Comparison of ENCODE assay signal across 21 mouse cellular contexts in genomic region chr6:100528556-100528955, GRCm38 (mm10).
DNase-seq lines count a peak whose midpoint lies in the region; ATAC-seq and TF ChIP-seq lines count a peak whose summit lies in the region.
"Had no signal": no experiment of that assay in that cellular context is flagged by ENCODE, and none has a peak within 500 bp of the region (broad histone marks: within the 10 kb centered on the region; RNA-seq: fewer than 3 reads in every experiment).

No protein-coding gene starts in this region.

- H3K9ac ChIP-seq in heart, embryonic 11.5 days (ENCODE audit: low read depth, low read length) = no peak overlapping the region
- H3K9ac ChIP-seq in lung, embryonic 14.5 days = no peak overlapping the region
- H3K9ac ChIP-seq in MEL (ENCODE audit: control insufficient read depth, low read depth, low read length, poor library complexity, severe bottlenecking) = no peak overlapping the region
- no peak overlapping the region for H3K9ac ChIP-seq in hindbrain, embryonic 14.5 days
- H3K9ac ChIP-seq: forebrain, embryonic 13.5 days; heart, embryonic 12.5 days; heart, embryonic 15.5 days; hindbrain, embryonic 15.5 days had no signal

- peaks cover 20% of the 10 kb centered on the region for H3K4me1 ChIP-seq in heart, embryonic 11.5 days (ENCODE audit: control insufficient read depth, insufficient read depth, low read length)
- H3K4me1 ChIP-seq in lung, embryonic 14.5 days (ENCODE audit: insufficient read depth) = peaks cover 15% of the 10 kb centered on the region; the same call in 1 of the 2 replicates
- H3K4me1 ChIP-seq in lung, adult 2 months (ENCODE audit: control insufficient read depth, insufficient read depth, low read length) = no peaks in the 10 kb centered on the region
- no peaks in the 10 kb centered on the region; a peak in 1 of 4 replicates for H3K4me1 ChIP-seq in MEL (ENCODE audit: control insufficient read depth in 1 of 2, insufficient read depth in 2 of 2, low read length in 2 of 2)
- no peaks in the 10 kb centered on the region; the same call in 1 of the 2 replicates for H3K4me1 ChIP-seq in hindbrain, embryonic 14.5 days (replicated peaks; ENCODE audit: control insufficient read depth, insufficient read depth, low read length)

- H3K79me2 ChIP-seq in MEL (ENCODE audit: control insufficient read depth, insufficient read depth, low read length, poor library complexity) = no peaks in the 10 kb centered on the region

- H3K27ac ChIP-seq in heart, embryonic 11.5 days (ENCODE audit: low read depth, low read length) = no peak overlapping the region
- H3K27ac ChIP-seq in lung, embryonic 14.5 days (ENCODE audit: low read depth) = no peak overlapping the region
- no peak overlapping the region for H3K27ac ChIP-seq in MEL (ENCODE audit: control insufficient read depth, low read depth, low read length)
- no peak overlapping the region for H3K27ac ChIP-seq in hindbrain, embryonic 14.5 days
- H3K27ac ChIP-seq: forebrain, embryonic 10.5 days; forebrain, embryonic 13.5 days; heart, embryonic 15.5 days; hindbrain, embryonic 15.5 days had no signal

- H3K9me3 ChIP-seq in heart, embryonic 11.5 days (replicated peaks; ENCODE audit: control insufficient read depth, low read length) = no peaks in the 10 kb centered on the region
- H3K9me3 ChIP-seq in lung, embryonic 14.5 days (ENCODE audit: low read depth, low read length) = no peaks in the 10 kb centered on the region
- no peaks in the 10 kb centered on the region for H3K9me3 ChIP-seq in MEL (replicated peaks; ENCODE audit: insufficient read depth, low read length)
- no peaks in the 10 kb centered on the region for H3K9me3 ChIP-seq in hindbrain, embryonic 14.5 days (ENCODE audit: control insufficient read depth, low read length)
- H3K9me3 ChIP-seq: forebrain, embryonic 13.5 days; heart, embryonic 12.5 days; heart, embryonic 15.5 days; hindbrain, embryonic 15.5 days had no signal

- TF ChIP-seq EP300 in MEL (IDR thresholded peaks at IDR 0.05; ENCODE audit: low read depth in 1 of 2, low read length in 2 of 2) = no peak

- no peak for TF ChIP-seq RAD21 in MEL (IDR thresholded peaks at IDR 0.05; ENCODE audit: low read depth, low read length)

- no peak for TF ChIP-seq CTCF in lung, embryonic 14.5 days (IDR thresholded peaks at IDR 0.05; ENCODE audit: low read depth)
- TF ChIP-seq CTCF in lung, adult 2 months (IDR thresholded peaks at IDR 0.05; ENCODE audit: insufficient read depth, low read length) = no peak
- no peak for TF ChIP-seq CTCF in MEL (IDR thresholded peaks at IDR 0.05 in 2 of 3, conservative IDR thresholded peaks at IDR 0.05 in 1 of 3; ENCODE audit: control insufficient read depth in 1 of 3, insufficient read depth in 1 of 3, low read depth in 2 of 3, low read length in 3 of 3, poor library complexity in 1 of 3, severe bottlenecking in 1 of 3)

- DNase-seq in heart, postnatal 14 days = no peak
- DNase-seq in lung, embryonic 14.5 days = peak; percentile 72
- no peak for DNase-seq in lung, adult 2 months
- DNase-seq in 416B (ENCODE audit: low read depth) = peak; percentile 43
- peak; percentile 6 for DNase-seq in MEL (ENCODE audit: low read depth, low spot score)
- DNase-seq in hindbrain, embryonic 14.5 days (ENCODE audit: low spot score) = no peak
- no peak for DNase-seq in urinary bladder, adult 2 months (ENCODE audit: low spot score)
- DNase-seq: cerebellum, adult 11-12 months; cerebellum, adult 8-10 months; embryo, embryonic 11 days; gastrocnemius, postnatal 10 days; gastrocnemius, postnatal 36 days; heart, adult 11 months had no signal

- H3K27me3 ChIP-seq in heart, embryonic 11.5 days (ENCODE audit: control insufficient read depth, insufficient read depth, low read length) = peaks cover 6% of the 10 kb centered on the region; the same call in 1 of the 2 replicates
- H3K27me3 ChIP-seq in lung, embryonic 14.5 days (ENCODE audit: insufficient read depth, low read length) = no peaks in the 10 kb centered on the region
- no peaks in the 10 kb centered on the region; a peak in 1 of 4 replicates for H3K27me3 ChIP-seq in MEL (ENCODE audit: control insufficient read depth in 1 of 2, insufficient read depth in 2 of 2, low read length in 2 of 2)
- H3K27me3 ChIP-seq in hindbrain, embryonic 14.5 days (ENCODE audit: control insufficient read depth, insufficient read depth, low read length) = no peaks in the 10 kb centered on the region
- H3K27me3 ChIP-seq: forebrain, embryonic 13.5 days; heart, embryonic 15.5 days; Patski had no signal

- H3K4me3 ChIP-seq in heart, embryonic 11.5 days (ENCODE audit: low read depth, low read length) = no peak overlapping the region
- H3K4me3 ChIP-seq in lung, embryonic 14.5 days (ENCODE audit: low read depth, low read length) = no peak overlapping the region
- H3K4me3 ChIP-seq in lung, adult 2 months (replicated peaks; ENCODE audit: extremely low read depth, low read depth, low read length) = no peak overlapping the region
- H3K4me3 ChIP-seq in MEL (ENCODE audit: control insufficient read depth in 1 of 2, insufficient read depth in 1 of 2, low read depth in 2 of 2, low read length in 2 of 2) = no peak overlapping the region
- H3K4me3 ChIP-seq in hindbrain, embryonic 14.5 days (replicated peaks; ENCODE audit: low read length) = no peak overlapping the region
- H3K4me3 ChIP-seq: forebrain, embryonic 10.5 days; forebrain, embryonic 13.5 days; heart, embryonic 12.5 days; heart, embryonic 15.5 days; hindbrain, embryonic 15.5 days had no signal

- H3K36me3 ChIP-seq in heart, embryonic 11.5 days (ENCODE audit: control insufficient read depth, insufficient read depth, low read length) = no peaks in the 10 kb centered on the region
- no peaks in the 10 kb centered on the region for H3K36me3 ChIP-seq in lung, embryonic 14.5 days (ENCODE audit: insufficient read depth)
- H3K36me3 ChIP-seq in MEL (ENCODE audit: control insufficient read depth in 1 of 2, insufficient read depth in 2 of 2, low read length in 2 of 2) = peaks cover 0 to 2% of the 10 kb centered on the region in 2 experiments; a peak in 1 of 4 replicates
- H3K36me3 ChIP-seq in hindbrain, embryonic 14.5 days (replicated peaks; ENCODE audit: control insufficient read depth, insufficient read depth) = no peaks in the 10 kb centered on the region
- H3K36me3 ChIP-seq: forebrain, embryonic 10.5 days; heart, embryonic 12.5 days; heart, embryonic 15.5 days; hindbrain, embryonic 15.5 days had no signal

- no peak for TF ChIP-seq POLR2A in lung, adult 2 months (IDR thresholded peaks at IDR 0.05; ENCODE audit: borderline replicate concordance, extremely low read depth, low read depth, low read length)
- TF ChIP-seq POLR2A in MEL (IDR thresholded peaks at IDR 0.05; ENCODE audit: control insufficient read depth in 1 of 2, insufficient read depth in 1 of 2, low read depth in 1 of 2, low read length in 2 of 2, poor library complexity in 1 of 2) = no peak

- WGBS in heart, embryonic 11.5 days (ENCODE audit: insufficient replicate concordance) = 35% methylated on average over 7 of the region's 7 CpGs
- 30% methylated on average over 7 of the region's 7 CpGs for WGBS in lung, embryonic 14.5 days
- 32% methylated on average over 7 of the region's 7 CpGs for WGBS in lung, adult 2 months
- WGBS in hindbrain, embryonic 14.5 days = 76% methylated on average over 7 of the region's 7 CpGs

- intact Hi-C loops in heart, postnatal 14 days (cut with DNase I) = loop anchor here (5.0 kb wide), 2 partner anchors 366 to 726 kb away; no protein-coding TSS in a partner anchor

- peak overlapping the region; percentile 22; the same call in 1 of the 2 replicates for H3K4me2 ChIP-seq in heart, embryonic 11.5 days
- no peak overlapping the region for H3K4me2 ChIP-seq in lung, embryonic 14.5 days
- no peak overlapping the region for H3K4me2 ChIP-seq in hindbrain, embryonic 14.5 days (replicated peaks)
- H3K4me2 ChIP-seq: forebrain, embryonic 13.5 days; heart, embryonic 12.5 days; heart, embryonic 15.5 days; hindbrain, embryonic 15.5 days had no signal

- peak; percentile 28; the same call in 1 of the 2 replicates for ATAC-seq in heart, embryonic 11.5 days (replicated peaks; ENCODE audit: insufficient number of reproducible peaks, low FRiP score, low TSS enrichment)
- ATAC-seq in lung, embryonic 14.5 days (ENCODE audit: insufficient read depth) = no peak
- no peak for ATAC-seq in hindbrain, embryonic 14.5 days (ENCODE audit: low FRiP score)
- ATAC-seq: forebrain, embryonic 13.5 days; forebrain, embryonic 16.5 days had no signal

TF ChIP-seq in MEL, 35 proteins besides CTCF, POLR2A, EP300 and RAD21:
- TF ChIP-seq JUND (IDR thresholded peaks at IDR 0.05; ENCODE audit: low read depth, low read length) (no peak), MYB (IDR thresholded peaks at IDR 0.05; ENCODE audit: low read depth, low read length) (no peak), TAL1 (IDR thresholded peaks at IDR 0.05; ENCODE audit: low read length) (no peak), MAFK (IDR thresholded peaks at IDR 0.05; ENCODE audit: borderline replicate concordance, low read depth, low read length) (no peak), ZKSCAN1 (IDR thresholded peaks at IDR 0.05; ENCODE audit: low read depth, low read length) (no peak), USF1 (IDR thresholded peaks at IDR 0.05; ENCODE audit: low read depth, low read length) (no peak), TCF12 (IDR thresholded peaks at IDR 0.05; ENCODE audit: low read depth, low read length) (no peak), HCFC1 (IDR thresholded peaks at IDR 0.05; ENCODE audit: low read depth, low read length) (no peak), MYC (IDR thresholded peaks at IDR 0.05; ENCODE audit: low read depth, low read length) (no peak)

Comparison
In these comparisons a context has a peak if more than half of its experiments do, and no peak if none do; other contexts are left out.
1. DNase-seq: peak in lung, embryonic 14.5 days (single experiment), 416B (single experiment) and MEL (single experiment); none in heart, postnatal 14 days (0 of 2), lung, adult 2 months (single experiment), hindbrain, embryonic 14.5 days (single experiment) and urinary bladder, adult 2 months (single experiment).